Mouse (Mus musculus): ENCODE measurements around the gene Tmem260. TPM values are rescaled to one million over a fixed set of nuclear protein-coding genes. Genes with fewer than 3 reads are reported as not detected.

Gene Tmem260
- total RNA-seq, 2 experiments from 2014 or later = 17.8 to 24.7 TPM

- ATAC-seq (replicated peaks; ENCODE audit: poor library complexity) = no peak
Observed at GRCm38 (mm10) chr14:48546009-48546408, 100.1 kb downstream of the Tmem260 start.

GRCm38 (mm10) chr14:48549703-48550102 is 103.8 kb downstream of the Tmem260 start:
- 0 out of 2 replicates have a peak, but pooled peaks have one; percentile 34 for ATAC-seq (replicated peaks; ENCODE audit: poor library complexity)

GRCm38 (mm10) chr14:48553216-48553615 is 107.3 kb downstream of the Tmem260 start:
- ATAC-seq (replicated peaks; ENCODE audit: poor library complexity) = no peak

DNA sequence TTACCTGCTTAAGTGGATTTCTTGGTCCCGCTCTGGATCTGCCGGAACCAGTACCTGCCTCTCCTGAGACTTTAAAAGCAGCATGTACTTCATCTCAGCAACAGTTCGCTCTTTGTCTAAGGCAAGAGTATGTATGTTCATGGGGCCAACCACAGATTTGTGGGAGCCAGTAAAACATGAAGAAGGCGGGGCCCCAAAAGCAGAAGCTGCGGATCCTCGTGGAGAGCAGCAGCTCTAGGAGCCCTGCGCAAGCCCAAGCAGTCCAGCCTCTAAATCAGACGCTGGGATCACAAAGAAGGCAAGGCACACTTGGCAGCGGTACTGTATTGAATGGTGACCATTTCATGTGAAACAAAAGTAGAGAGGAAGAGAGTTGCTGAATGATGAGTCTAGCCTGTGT is 107.8 kb downstream of the Tmem260 start:
- peak; percentile 88 for ATAC-seq (replicated peaks; ENCODE audit: poor library complexity)

DNA sequence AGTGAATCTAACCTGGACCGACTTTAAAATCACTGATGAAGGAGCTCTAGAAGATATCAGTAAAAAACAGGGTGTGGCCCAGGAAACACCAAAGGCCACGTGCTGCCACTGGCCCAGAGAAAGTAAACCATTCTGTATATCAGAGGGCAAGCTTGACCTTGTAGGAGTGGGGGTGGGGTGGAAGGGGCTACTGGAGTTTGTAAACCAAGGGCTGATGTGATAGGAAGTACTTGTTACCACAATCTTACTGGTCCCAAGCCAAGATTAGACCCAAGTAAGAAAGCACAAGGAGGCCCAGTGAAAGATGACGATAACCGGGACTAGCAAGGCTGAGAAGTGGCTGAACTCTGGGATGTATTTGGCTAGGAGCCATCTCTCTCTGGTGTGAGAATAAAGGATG is 113.1 kb downstream of the Tmem260 start:
- ATAC-seq (replicated peaks; ENCODE audit: poor library complexity) = no peak

GRCm38 (mm10) chr14:48559736-48560135 is 113.8 kb downstream of the Tmem260 start:
- peak; percentile 63 for ATAC-seq (replicated peaks; ENCODE audit: poor library complexity)

DNA sequence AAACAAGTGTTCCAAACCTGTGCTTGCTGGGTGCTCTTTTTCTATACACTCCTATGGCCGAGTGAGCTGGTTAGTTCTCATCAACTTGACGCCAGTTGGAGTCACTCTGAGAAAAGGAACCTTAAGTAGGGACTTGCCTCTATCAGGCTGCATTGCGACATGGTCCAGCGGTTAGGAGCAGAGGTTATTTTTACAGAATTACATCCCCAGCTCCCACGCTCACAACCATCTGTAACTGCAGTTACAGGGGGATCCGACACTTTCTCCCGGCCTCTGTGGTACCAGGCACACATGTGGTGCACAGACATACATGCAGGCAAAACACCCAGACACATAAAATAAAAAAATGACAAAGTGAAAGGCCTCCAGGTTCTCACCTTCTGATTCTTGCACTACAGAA is 120.7 kb downstream of the Tmem260 start:
- no peak for ATAC-seq (replicated peaks; ENCODE audit: poor library complexity)

Other genes starting within 250 kb of the Tmem260 start
- not detected in 2 replicates for gene Otx2, start 227.7 kb downstream of the Tmem260 start, total RNA-seq (2015)
- gene Otx2, start 227.7 kb downstream of the Tmem260 start, total RNA-seq (2017) = not detected in 2 replicates

All from megakaryocyte progenitor cell, adult 5-6 weeks (primary cell).